Mouse (Mus musculus) stomach, embryonic 14.5 days (tissue): ENCODE results near the gene Tmco1. TPM values are rescaled to one million over a fixed set of nuclear protein-coding genes. Genes with fewer than 3 reads are reported as not detected.

Experiments used
- ATAC-seq: fragments of 200-750 bp; cut with Nextera tagmentation; 2 replicates; pipeline ENCODE4 v1.8.0; 2017; ENCODE audit warnings: low read depth, moderate TSS enrichment; ENCODE audit not compliant: insufficient number of reproducible peaks, insufficient read depth, low FRiP score
- H3K27ac ChIP-seq: fragments of 300-500 bp; sonication (generic); 2 replicates; pipeline ENCODE4 v1.5.1; 2014; ENCODE audit warnings: mild to moderate bottlenecking, low read length, moderate library complexity, mixed read lengths
- H3K27me3 ChIP-seq: fragments of 300-500 bp; sonication (generic); 2 replicates; pipeline ENCODE4 v1.6.1; 2014; ENCODE audit warnings: low read length, control low read depth, mixed read lengths; ENCODE audit not compliant: control insufficient read depth, insufficient read depth
- H3K36me3 ChIP-seq: fragments of 300-500 bp; sonication (generic); 2 replicates; pipeline ENCODE4 v1.6.1; 2014; ENCODE audit warnings: mild to moderate bottlenecking, control low read depth, low read length, moderate library complexity, mixed read lengths; ENCODE audit not compliant: control insufficient read depth, insufficient read depth
- H3K4me1 ChIP-seq: fragments of 300-500 bp; sonication (generic); 2 replicates; pipeline ENCODE4 v1.6.1; 2014; ENCODE audit warnings: low read length, control low read depth, mixed read lengths; ENCODE audit not compliant: control insufficient read depth, insufficient read depth
- H3K4me2 ChIP-seq: fragments of 300-500 bp; sonication (generic); replicated peaks from 2 replicates; pipeline ENCODE4 v1.6.1; 2014; ENCODE audit warnings: low read depth, low read length, control low read depth
- H3K4me3 ChIP-seq: fragments of 300-500 bp; sonication (generic); 2 replicates; pipeline ENCODE4 v1.5.1; 2014; ENCODE audit warnings: low read depth, low read length, control low read depth
- H3K9ac ChIP-seq: fragments of 300-500 bp; sonication (generic); replicated peaks from 2 replicates; pipeline ENCODE4 v1.6.1; 2014; ENCODE audit warnings: low read depth, mild to moderate bottlenecking, control low read depth, low read length, moderate library complexity, mixed read lengths
- H3K9me3 ChIP-seq: fragments of 300-500 bp; sonication (generic); 2 replicates; pipeline ENCODE4 v1.6.1; 2016; ENCODE audit warnings: low read depth, low read length, control low read depth; ENCODE audit not compliant: control insufficient read depth
- WGBS: fragments of 180-500 bp; shearing (Covaris S2); extraction: QIAGEN DNeasy Blood & Tissue Kit; methylation state at CpG from one replicate; pipeline ENCODE4 v1.1.7; 2014; 5-methylcytosine and 5-hydroxymethylcytosine counted together
- polyA plus RNA-seq: library from polyadenylated mRNA; unstranded; fragments of >200 nt; fragmentation: Nextera tagmentation; extraction: Ambion mirVana; gene quantifications from 2 replicates; pipeline ENCODE4 v1.2.1, GENCODE M21; 2014

Tmco1 gene
- polyA plus RNA-seq = 87.1 and 90.2 TPM in 2 replicates

DNA sequence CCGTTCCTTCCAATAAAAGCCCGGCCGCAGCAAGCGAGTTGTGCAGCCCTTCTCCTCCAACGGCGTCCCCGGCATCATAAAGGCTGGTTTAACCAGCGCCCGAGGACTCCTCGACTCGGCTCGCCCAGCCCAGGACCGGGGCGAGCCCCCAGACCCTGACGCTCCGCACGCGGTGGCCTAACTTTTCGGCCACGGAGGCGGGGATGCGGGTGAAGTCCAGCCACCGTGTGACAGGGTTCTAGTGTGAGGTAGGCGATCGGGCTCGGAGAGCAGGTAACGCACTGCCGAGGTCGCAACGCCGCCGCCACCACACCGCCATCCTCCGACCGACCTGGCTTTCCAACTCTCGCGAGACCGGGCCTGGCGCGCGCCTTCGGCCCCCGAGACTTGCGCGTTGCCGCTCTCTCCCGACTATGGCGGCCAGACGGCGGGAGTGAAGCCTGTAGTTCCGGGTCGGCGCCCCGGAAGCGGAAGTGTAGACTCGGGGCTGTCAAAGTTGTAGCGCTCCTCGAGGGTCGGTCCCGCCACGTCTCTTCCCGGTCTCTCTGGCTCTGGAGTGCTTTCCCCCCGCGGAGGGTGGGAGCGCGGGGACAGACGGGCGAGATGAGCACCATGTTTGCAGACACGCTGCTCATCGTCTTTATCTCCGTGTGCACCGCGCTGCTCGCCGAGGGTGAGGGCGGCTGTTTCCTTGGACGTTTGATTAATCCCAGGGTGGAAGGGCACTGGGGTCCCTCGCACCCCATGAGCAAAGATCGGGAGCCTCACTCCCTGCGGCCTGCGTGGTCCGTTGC lies at the start of gene Tmco1:
Gene Tmco1 (plus strand): TSS at position 118 of the 794 bp plus-strand sequence.
- under 1% methylated on average over 82 of the region's 82 CpGs for whole genome bisulfite sequencing
- peak within 1 kb of the TSS; percentile 73 for H3K4me2 ChIP-seq

DNA sequence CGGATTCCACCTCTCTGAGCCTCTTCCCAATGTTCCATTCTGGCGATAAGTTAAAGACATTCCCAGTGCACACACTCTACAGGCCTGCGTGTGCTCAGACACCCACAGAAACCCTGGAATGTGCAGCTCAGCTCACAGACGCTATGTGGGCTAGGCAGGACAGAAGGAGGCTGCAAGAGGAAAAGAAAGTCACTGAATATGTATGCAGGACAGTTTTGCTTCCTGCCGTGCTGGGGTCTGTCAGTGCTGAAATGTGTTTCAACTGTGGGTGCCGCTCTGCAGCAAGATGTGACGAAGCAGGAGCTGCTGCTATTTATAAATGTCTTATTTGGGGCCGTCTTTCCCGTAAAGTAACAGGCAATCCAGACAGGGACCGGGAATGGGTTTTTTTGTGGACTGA lies 48.5 kb upstream of the Tmco1 start:
- H3K4me1 ChIP-seq = peaks cover 31% of the 10 kb centered on the region
- no peaks in the 10 kb centered on the region for H3K27me3 ChIP-seq
- WGBS = 32% methylated on average over 10 of the region's 10 CpGs
- no peak for ATAC-seq
- no peak overlapping the region for H3K4me3 ChIP-seq
- no peaks in the 10 kb centered on the region; the same call in 1 of the 2 replicates for H3K36me3 ChIP-seq
- H3K27ac ChIP-seq = peak overlapping the region; percentile 2; the same call in 1 of the 2 replicates
- 0 out of 2 replicates have a peak overlapping the region, but pooled peaks have one; percentile 4 for H3K4me2 ChIP-seq
- no peak overlapping the region for H3K9ac ChIP-seq
- H3K9me3 ChIP-seq = no peaks in the 10 kb centered on the region

More for the DNA sequence above, at the start of gene Tmco1:
- peak; percentile 95 for ATAC-seq
- Histone ChIP-seq H3K4me1 (0 out of 2 replicates have a peak, but pooled peaks cover 4% of the 10 kb centered on the region), H3K9me3 (no peaks in the 10 kb centered on the region), H3K36me3 (peaks cover 3% of the 10 kb centered on the region; the same call in 1 of the 2 replicates), H3K27ac (peak within 1 kb of the TSS; percentile 93), H3K27me3 (no peaks in the 10 kb centered on the region), H3K9ac (peak within 1 kb of the TSS; percentile 95), H3K4me3 (peak within 1 kb of the TSS; percentile 83)

DNA sequence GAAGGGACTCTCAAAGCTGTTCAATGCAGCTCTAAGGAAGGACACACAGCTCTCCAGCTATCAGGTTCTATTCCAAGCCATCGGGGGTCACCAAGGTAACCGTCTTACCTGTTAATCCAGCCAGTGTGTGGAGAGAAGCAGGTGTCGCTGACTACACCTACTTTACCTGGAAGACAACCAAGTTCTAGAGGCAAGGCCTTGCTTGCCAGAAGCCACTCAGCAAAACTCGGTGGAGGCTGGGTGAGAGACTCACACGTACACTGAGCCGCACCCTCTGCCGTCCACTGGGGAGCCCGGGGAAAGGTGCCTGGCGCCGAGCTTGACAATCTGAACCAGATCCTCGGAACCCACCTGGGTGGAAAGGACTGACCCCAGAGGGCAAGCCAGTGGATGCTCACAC lies 46.4 kb upstream of the Tmco1 start:
- ATAC-seq = no peak
- no peak overlapping the region for H3K4me3 ChIP-seq
- no peak overlapping the region for H3K4me2 ChIP-seq
- 76% methylated on average over 11 of the region's 11 CpGs for WGBS
- H3K36me3 ChIP-seq = no peaks in the 10 kb centered on the region; the same call in 1 of the 2 replicates
- no peaks in the 10 kb centered on the region for H3K9me3 ChIP-seq
- no peaks in the 10 kb centered on the region for H3K27me3 ChIP-seq
- no peak overlapping the region for H3K9ac ChIP-seq
- H3K27ac ChIP-seq = no peak overlapping the region
- H3K4me1 ChIP-seq = peaks cover 26% of the 10 kb centered on the region

DNA sequence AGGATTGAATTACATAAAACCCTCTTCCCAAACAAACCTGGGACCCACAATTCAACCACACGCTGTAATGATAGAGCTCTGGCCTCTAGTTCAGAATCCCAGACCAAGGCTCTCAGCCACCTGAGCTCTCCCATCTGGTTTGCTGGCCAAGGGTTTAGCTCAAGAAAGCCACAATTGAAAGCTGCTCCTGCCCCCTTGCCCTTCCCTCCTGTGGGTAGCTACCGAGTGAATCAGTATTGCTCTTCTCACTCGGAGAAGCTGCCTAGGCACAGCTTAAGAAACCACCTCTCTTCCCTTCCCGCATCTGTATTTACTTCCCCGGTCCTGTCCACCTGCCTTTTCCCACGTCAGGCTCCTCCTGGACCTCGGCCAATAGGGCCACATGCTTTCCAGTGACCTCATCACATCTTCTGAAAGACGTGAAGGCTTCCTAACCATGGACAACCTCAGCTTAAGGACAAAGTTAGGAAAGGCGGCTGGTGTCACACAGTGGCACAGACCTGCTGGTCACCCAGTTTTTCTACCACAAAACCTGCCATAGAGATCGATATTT lies 45.6 kb upstream of the Tmco1 start:
- 53% methylated on average over 10 of the region's 10 CpGs for WGBS
- H3K4me3 ChIP-seq = no peak overlapping the region
- no peak for ATAC-seq
- no peak overlapping the region for H3K9ac ChIP-seq
- H3K27me3 ChIP-seq = no peaks in the 10 kb centered on the region
- H3K4me1 ChIP-seq = peaks cover 22% of the 10 kb centered on the region
- H3K36me3 ChIP-seq = no peaks in the 10 kb centered on the region; the same call in 1 of the 2 replicates
- H3K27ac ChIP-seq = no peak overlapping the region
- no peak overlapping the region for H3K4me2 ChIP-seq
- no peaks in the 10 kb centered on the region for H3K9me3 ChIP-seq

DNA sequence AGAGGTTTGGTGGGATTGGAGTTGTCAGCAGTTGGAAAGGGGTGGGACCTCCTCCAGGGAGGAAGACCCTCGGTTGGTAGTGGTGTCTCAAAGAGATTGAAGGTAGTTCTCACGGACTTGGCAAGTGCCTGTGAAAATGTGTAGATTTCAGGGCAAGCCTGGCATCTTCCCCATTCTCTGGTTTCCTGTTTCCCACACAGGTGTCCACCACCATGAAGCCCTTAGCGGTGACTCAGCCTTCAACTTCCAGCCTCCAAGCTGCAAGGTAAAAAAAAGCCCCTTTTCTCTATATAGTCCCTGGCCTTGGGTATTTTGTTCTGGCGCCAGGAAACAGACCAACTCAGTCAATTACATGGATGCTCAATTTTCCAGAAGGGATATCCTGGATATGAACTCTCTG lies 42.8 kb upstream of the Tmco1 start:
- Histone ChIP-seq H3K27ac (no peak overlapping the region), H3K4me2 (no peak overlapping the region), H3K27me3 (no peaks in the 10 kb centered on the region), H3K4me1 (peaks cover 30% of the 10 kb centered on the region), H3K4me3 (no peak overlapping the region), H3K9me3 (no peaks in the 10 kb centered on the region), H3K9ac (no peak overlapping the region), H3K36me3 (no peaks in the 10 kb centered on the region; the same call in 1 of the 2 replicates)
- 78% methylated on average over 4 of the region's 4 CpGs for WGBS
- no peak for ATAC-seq

DNA sequence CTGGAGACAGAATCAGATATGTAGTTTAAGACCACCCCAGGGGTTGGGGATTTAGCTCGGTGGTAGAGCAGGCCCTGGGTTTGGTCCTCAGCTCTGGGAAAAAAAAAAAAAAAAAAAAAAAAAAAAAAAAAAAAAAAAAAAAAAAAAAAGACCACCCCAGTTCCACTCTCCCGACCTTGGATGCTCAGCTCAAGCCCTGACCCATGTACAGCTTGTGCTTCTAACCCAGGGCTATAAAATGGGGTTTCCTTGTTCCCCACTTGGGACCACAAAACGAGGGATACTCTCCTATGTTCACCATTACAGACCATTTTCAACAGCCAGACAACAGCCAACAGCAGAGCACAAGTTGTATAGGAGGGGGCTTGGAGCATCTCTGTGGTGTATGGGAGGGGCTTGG lies 41.5 kb upstream of the Tmco1 start:
- no peak for ATAC-seq
- WGBS = 82% methylated on average over 3 of the region's 3 CpGs
- Histone ChIP-seq H3K4me3 (no peak overlapping the region), H3K27me3 (no peaks in the 10 kb centered on the region), H3K9ac (no peak overlapping the region), H3K4me2 (no peak overlapping the region), H3K4me1 (peaks cover 40% of the 10 kb centered on the region), H3K9me3 (no peaks in the 10 kb centered on the region), H3K27ac (no peak overlapping the region), H3K36me3 (no peaks in the 10 kb centered on the region)

DNA sequence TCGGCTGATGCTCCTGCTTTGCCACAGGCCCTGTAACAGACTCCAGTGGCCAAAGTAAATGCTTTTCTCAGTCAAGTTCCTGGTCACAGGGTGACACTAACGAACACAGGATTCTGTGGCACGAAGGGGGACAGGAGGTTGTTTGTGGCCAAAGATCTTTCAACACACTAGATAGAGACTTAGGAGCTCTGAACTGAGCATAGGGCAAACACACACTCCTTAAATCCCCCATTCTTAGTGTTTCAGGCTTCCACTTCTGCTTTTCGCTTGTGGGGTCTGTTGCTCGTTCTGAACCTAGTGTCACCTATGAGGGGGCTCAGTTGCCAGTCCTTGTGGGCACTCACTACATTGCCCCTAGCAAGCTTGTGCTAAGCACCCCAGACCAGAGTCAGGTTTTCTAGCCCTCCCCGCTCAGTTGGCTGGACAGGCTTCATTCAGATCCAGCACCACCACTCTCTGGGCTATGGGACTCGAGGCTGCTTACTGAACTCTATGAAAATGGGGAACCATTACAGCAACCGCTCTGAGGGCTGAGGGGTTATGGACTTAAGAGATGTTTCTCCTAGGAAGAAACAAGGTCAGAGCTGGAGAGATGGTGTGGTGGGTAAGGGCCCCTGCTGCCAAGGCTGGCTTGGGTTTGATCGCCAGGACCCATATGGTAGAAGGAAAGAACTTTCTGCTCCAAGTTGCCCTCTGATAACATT lies 39.7 kb upstream of the Tmco1 start:
- H3K27ac ChIP-seq = no peak overlapping the region
- no peak overlapping the region for H3K4me2 ChIP-seq
- H3K4me1 ChIP-seq = peaks cover 32% of the 10 kb centered on the region
- no peaks in the 10 kb centered on the region for H3K9me3 ChIP-seq
- WGBS = 84% methylated on average over 9 of the region's 9 CpGs
- H3K27me3 ChIP-seq = no peaks in the 10 kb centered on the region
- no peak overlapping the region for H3K4me3 ChIP-seq
- ATAC-seq = no peak
- H3K36me3 ChIP-seq = no peaks in the 10 kb centered on the region
- H3K9ac ChIP-seq = no peak overlapping the region

DNA sequence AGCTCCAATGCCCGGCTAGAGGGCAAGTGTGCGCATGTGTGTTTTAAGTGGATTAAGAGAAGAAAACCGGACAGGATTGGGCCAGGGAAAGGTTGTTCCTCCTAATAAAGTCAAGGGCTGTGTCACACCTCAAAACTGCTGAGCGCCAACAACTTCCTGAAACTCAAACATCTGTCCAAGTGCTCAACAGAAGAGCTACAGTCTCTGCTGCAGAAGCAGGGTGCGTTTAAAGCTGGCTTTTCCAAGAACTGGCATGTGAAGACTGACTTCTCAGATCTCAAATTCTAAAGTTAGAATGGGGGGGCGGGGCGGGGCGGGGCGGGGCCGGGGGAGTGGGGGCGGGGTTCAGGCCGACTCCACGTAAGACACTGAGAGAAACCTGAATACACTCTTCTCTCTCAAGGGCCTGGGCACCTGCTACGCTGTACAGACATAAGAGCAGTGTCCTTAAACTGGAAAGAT lies 38.8 kb upstream of the Tmco1 start:
- peak overlapping the region; percentile 47; the same call in 1 of the 2 replicates for H3K4me2 ChIP-seq
- ATAC-seq = no peak
- H3K4me3 ChIP-seq = no peak overlapping the region
- WGBS = 30% methylated on average over 14 of the region's 14 CpGs
- peak overlapping the region; percentile 71 for H3K27ac ChIP-seq
- H3K4me1 ChIP-seq = peaks cover 38% of the 10 kb centered on the region
- H3K36me3 ChIP-seq = no peaks in the 10 kb centered on the region
- H3K9ac ChIP-seq = no peak overlapping the region
- no peaks in the 10 kb centered on the region for H3K9me3 ChIP-seq
- H3K27me3 ChIP-seq = no peaks in the 10 kb centered on the region
